Mouse (Mus musculus): ENCODE results near the gene Tmem199. TPM values are rescaled to one million over a fixed set of nuclear protein-coding genes. Genes with fewer than 3 reads are reported as not detected.

The Tmem199 gene
- polyA plus RNA-seq, 1 experiment from 2014 or later = 56.9 TPM

GRCm38 (mm10) chr11:78465568-78466180 is 46.3 kb downstream of the Tmem199 start, which contains the start of gene Slc46a1:
Slc46a1 (plus strand) TSS chr11:78465697.
- H3K4me1 ChIP-seq (ENCODE audit: insufficient read depth, low read length) = peaks cover 11% of the 10 kb centered on the region

GRCm38 (mm10) chr11:78465116-78465515 is 46.9 kb downstream of the Tmem199 start:
- peak overlapping the region; percentile 82 for H3K4me3 ChIP-seq (ENCODE audit: low read length)
- H3K9ac ChIP-seq (replicated peaks; ENCODE audit: low read length) = peak overlapping the region; percentile 91; the same call in 1 of the 2 replicates
- H3K27ac ChIP-seq (ENCODE audit: low read length) = peak overlapping the region; percentile 97; the same call in 1 of the 2 replicates
- peaks cover 11% of the 10 kb centered on the region for H3K4me1 ChIP-seq (ENCODE audit: insufficient read depth, low read length)
- ATAC-seq (ENCODE audit: low FRiP score, low TSS enrichment) = peak; percentile 18; the same call in 1 of the 2 replicates
- H3K27me3 ChIP-seq (ENCODE audit: insufficient read depth, low read length) = no peaks in the 10 kb centered on the region
- WGBS = 18% methylated on average over 9 of the region's 9 CpGs
- peak overlapping the region; percentile 94 for H3K4me2 ChIP-seq (replicated peaks; ENCODE audit: low read depth, low read length)
- 0 out of 2 replicates have a peak, but pooled peaks cover 6% of the 10 kb centered on the region for H3K9me3 ChIP-seq (ENCODE audit: low read length)
- no peaks in the 10 kb centered on the region for H3K36me3 ChIP-seq (ENCODE audit: insufficient read depth, low read length)

More at GRCm38 (mm10) chr11:78465568-78466180, 46.3 kb downstream of the Tmem199 start, which contains the start of gene Slc46a1:
- H3K9ac ChIP-seq (replicated peaks; ENCODE audit: low read length) = peak within 1 kb of the TSS; percentile 91
- ATAC-seq (ENCODE audit: low FRiP score, low TSS enrichment) = peak; percentile 95
- peak within 1 kb of the TSS; percentile 94 for H3K4me2 ChIP-seq (replicated peaks; ENCODE audit: low read depth, low read length)
- H3K4me3 ChIP-seq (ENCODE audit: low read length) = peak within 1 kb of the TSS; percentile 82
- H3K36me3 ChIP-seq (ENCODE audit: insufficient read depth, low read length) = no peaks in the 10 kb centered on the region
- peak within 1 kb of the TSS; percentile 97 for H3K27ac ChIP-seq (ENCODE audit: low read length)
- H3K9me3 ChIP-seq (ENCODE audit: low read length) = 0 out of 2 replicates have a peak, but pooled peaks cover 6% of the 10 kb centered on the region
- H3K27me3 ChIP-seq (ENCODE audit: insufficient read depth, low read length) = no peaks in the 10 kb centered on the region
- WGBS = under 1% methylated on average over 41 of the region's 41 CpGs

DNA sequence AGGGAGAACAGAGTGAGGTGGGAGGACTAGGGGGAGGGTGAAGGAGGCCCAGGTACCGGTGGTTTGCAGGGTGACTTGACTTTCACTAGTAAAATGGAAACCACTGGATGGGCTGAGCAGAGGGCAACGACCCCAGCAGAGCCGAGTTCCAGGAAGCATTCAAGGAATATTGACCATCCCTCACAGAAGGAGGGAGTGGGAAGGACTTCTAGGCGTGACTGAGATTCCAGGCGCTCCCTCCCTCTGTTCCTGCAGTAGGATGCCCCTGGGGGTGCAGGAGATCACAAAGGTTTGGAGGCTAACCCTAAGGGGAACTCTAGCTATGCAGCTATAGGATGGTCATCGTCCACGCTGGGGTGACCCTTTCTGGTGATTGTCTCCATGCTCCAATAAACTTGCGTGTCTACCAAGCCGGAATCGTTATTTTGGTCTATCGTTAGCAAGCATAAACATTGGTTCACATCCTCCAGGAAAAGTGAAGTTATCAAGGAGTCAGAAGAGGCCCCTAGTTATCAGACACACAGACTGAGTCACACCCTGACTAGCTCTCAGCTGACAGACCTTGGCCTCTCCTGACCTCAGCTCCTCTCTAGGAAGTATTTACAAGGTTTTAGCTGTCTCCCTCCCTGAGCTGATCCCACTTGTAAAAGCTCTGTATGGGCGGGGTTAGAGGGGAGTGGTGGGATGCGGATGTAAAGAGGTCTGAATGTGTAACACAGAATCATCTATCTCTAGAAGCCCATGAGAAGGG is 48.5 kb downstream of the Tmem199 start:
- WGBS = 43% methylated on average over 13 of the region's 13 CpGs
- Histone ChIP-seq H3K4me1 (ENCODE audit: insufficient read depth, low read length) (peaks cover 11% of the 10 kb centered on the region), H3K4me3 (ENCODE audit: low read length) (no peak overlapping the region), H3K9ac (replicated peaks; ENCODE audit: low read length) (no peak overlapping the region), H3K36me3 (ENCODE audit: insufficient read depth, low read length) (no peaks in the 10 kb centered on the region), H3K9me3 (ENCODE audit: low read length) (0 out of 2 replicates have a peak, but pooled peaks cover 6% of the 10 kb centered on the region), H3K4me2 (replicated peaks; ENCODE audit: low read depth, low read length) (no peak overlapping the region), H3K27me3 (ENCODE audit: insufficient read depth, low read length) (no peaks in the 10 kb centered on the region), H3K27ac (ENCODE audit: low read length) (no peak overlapping the region)
- no peak for ATAC-seq (ENCODE audit: low FRiP score, low TSS enrichment)

- Histone ChIP-seq H3K36me3 (ENCODE audit: insufficient read depth, low read length) (no peaks in the 10 kb centered on the region), H3K4me2 (replicated peaks; ENCODE audit: low read depth, low read length) (no peak overlapping the region), H3K9me3 (ENCODE audit: low read length) (0 out of 2 replicates have a peak, but pooled peaks cover 6% of the 10 kb centered on the region), H3K9ac (replicated peaks; ENCODE audit: low read length) (no peak overlapping the region), H3K27me3 (ENCODE audit: insufficient read depth, low read length) (no peaks in the 10 kb centered on the region), H3K27ac (ENCODE audit: low read length) (no peak overlapping the region), H3K4me1 (ENCODE audit: insufficient read depth, low read length) (peaks cover 11% of the 10 kb centered on the region), H3K4me3 (ENCODE audit: low read length) (no peak overlapping the region)
- no peak for ATAC-seq (ENCODE audit: low FRiP score, low TSS enrichment)
- WGBS = 82% methylated on average over 5 of the region's 5 CpGs
Observed at GRCm38 (mm10) chr11:78462669-78463068, 49.3 kb downstream of the Tmem199 start.

GRCm38 (mm10) chr11:78461894-78462293 is 50.1 kb downstream of the Tmem199 start:
- Histone ChIP-seq H3K27me3 (ENCODE audit: insufficient read depth, low read length) (no peaks in the 10 kb centered on the region), H3K27ac (ENCODE audit: low read length) (no peak overlapping the region), H3K4me1 (ENCODE audit: insufficient read depth, low read length) (peaks cover 10% of the 10 kb centered on the region), H3K4me3 (ENCODE audit: low read length) (no peak overlapping the region), H3K4me2 (replicated peaks; ENCODE audit: low read depth, low read length) (no peak overlapping the region), H3K9ac (replicated peaks; ENCODE audit: low read length) (no peak overlapping the region), H3K9me3 (ENCODE audit: low read length) (0 out of 2 replicates have a peak, but pooled peaks cover 6% of the 10 kb centered on the region), H3K36me3 (ENCODE audit: insufficient read depth, low read length) (no peaks in the 10 kb centered on the region)
- no peak for ATAC-seq (ENCODE audit: low FRiP score, low TSS enrichment)
- WGBS = 71% methylated on average over 1 of the region's 1 CpGs

GRCm38 (mm10) chr11:78458740-78459139 is 53.2 kb downstream of the Tmem199 start:
- Histone ChIP-seq H3K36me3 (ENCODE audit: insufficient read depth, low read length) (no peaks in the 10 kb centered on the region), H3K9ac (replicated peaks; ENCODE audit: low read length) (no peak overlapping the region), H3K4me1 (ENCODE audit: insufficient read depth, low read length) (0 out of 2 replicates have a peak, but pooled peaks cover 2% of the 10 kb centered on the region), H3K27me3 (ENCODE audit: insufficient read depth, low read length) (no peaks in the 10 kb centered on the region), H3K27ac (ENCODE audit: low read length) (no peak overlapping the region), H3K4me3 (ENCODE audit: low read length) (no peak overlapping the region), H3K9me3 (ENCODE audit: low read length) (0 out of 2 replicates have a peak, but pooled peaks cover 6% of the 10 kb centered on the region), H3K4me2 (replicated peaks; ENCODE audit: low read depth, low read length) (no peak overlapping the region)
- 80% methylated on average over 17 of the region's 17 CpGs for WGBS
- ATAC-seq (ENCODE audit: low FRiP score, low TSS enrichment) = no peak

Other genes starting within 250 kb of the Tmem199 start
- gene BC030499, start 221.3 kb downstream of the Tmem199 start, polyA plus RNA-seq (2015; fragmentation: Nextera tagmentation; extraction: Ambion mirVana) = 0.30 and 0.33 TPM in 2 replicates
- gene Spag5, start 210.6 kb downstream of the Tmem199 start, polyA plus RNA-seq (2015; fragmentation: Nextera tagmentation; extraction: Ambion mirVana) = 41.7 and 48.6 TPM in 2 replicates
- 8.3 and 10.2 TPM in 2 replicates for gene Aldoc, start 189.2 kb downstream of the Tmem199 start, polyA plus RNA-seq (2015; fragmentation: Nextera tagmentation; extraction: Ambion mirVana)
- gene Pigs, start 183.8 kb downstream of the Tmem199 start, polyA plus RNA-seq (2015; fragmentation: Nextera tagmentation; extraction: Ambion mirVana) = 97.0 and 100 TPM in 2 replicates
- 39.4 and 42.3 TPM in 2 replicates for gene Unc119, start 168.7 kb downstream of the Tmem199 start, polyA plus RNA-seq (2015; fragmentation: Nextera tagmentation; extraction: Ambion mirVana)
- 0.05 TPM in 1 of 2 replicates, not detected in the other for gene Foxn1, start 125.6 kb downstream of the Tmem199 start, polyA plus RNA-seq (2015; fragmentation: Nextera tagmentation; extraction: Ambion mirVana)
- gene Slc13a2, start 90.0 kb downstream of the Tmem199 start, polyA plus RNA-seq (2015; fragmentation: Nextera tagmentation; extraction: Ambion mirVana) = 2.2 and 2.4 TPM in 2 replicates
- gene Slc46a1, start 46.5 kb downstream of the Tmem199 start, polyA plus RNA-seq (2015; fragmentation: Nextera tagmentation; extraction: Ambion mirVana) = 24.7 and 24.9 TPM in 2 replicates
- gene Sarm1, start 14.4 kb downstream of the Tmem199 start, polyA plus RNA-seq (2015; fragmentation: Nextera tagmentation; extraction: Ambion mirVana) = 1.2 and 1.8 TPM in 2 replicates
- 2.4 and 2.9 TPM in 2 replicates for gene Vtn, start 13.1 kb downstream of the Tmem199 start, polyA plus RNA-seq (2015; fragmentation: Nextera tagmentation; extraction: Ambion mirVana)
- gene Sebox, start 8.7 kb downstream of the Tmem199 start, polyA plus RNA-seq (2015; fragmentation: Nextera tagmentation; extraction: Ambion mirVana) = not detected in 2 replicates
- gene Poldip2, start within 50 bp of the Tmem199 start, polyA plus RNA-seq (2015; fragmentation: Nextera tagmentation; extraction: Ambion mirVana) = 188 and 192 TPM in 2 replicates
- 95.1 and 100 TPM in 2 replicates for gene Tnfaip1, start 24.2 kb upstream of the Tmem199 start, polyA plus RNA-seq (2015; fragmentation: Nextera tagmentation; extraction: Ambion mirVana)
- 125 and 130 TPM in 2 replicates for gene Ift20, start 24.2 kb upstream of the Tmem199 start, polyA plus RNA-seq (2015; fragmentation: Nextera tagmentation; extraction: Ambion mirVana)
- gene Tmem97, start 38.6 kb upstream of the Tmem199 start, polyA plus RNA-seq (2015; fragmentation: Nextera tagmentation; extraction: Ambion mirVana) = 70.7 and 75.1 TPM in 2 replicates
- gene Nlk, start 185.2 kb upstream of the Tmem199 start, polyA plus RNA-seq (2015; fragmentation: Nextera tagmentation; extraction: Ambion mirVana) = 14.3 and 16.3 TPM in 2 replicates
- 44.1 and 47.0 TPM in 2 replicates for gene Ccnq, start 239.6 kb upstream of the Tmem199 start, polyA plus RNA-seq (2015; fragmentation: Nextera tagmentation; extraction: Ambion mirVana)